Mouse (Mus musculus): Measurements from ENCODE around the gene Gm20696.
A peak's percentile ranks its signal among the peaks of the same experiment; 100 is the strongest.

The Gm20696 gene

GRCm38 (mm10) chr6:99666318-99667171 lies at the start of gene Gm20696, which contains the start of gene Eif4e3:
TSS of gene Gm20696 (minus strand) at chr6:99666797.
TSS of gene Eif4e3 (minus strand) at chr6:99666771.
- DNase-seq (ENCODE audit: low spot score): peak; percentile 33

GRCm38 (mm10) chr6:99715913-99716312 lies 49.3 kb upstream of the Gm20696 start:
- DNase-seq (ENCODE audit: low spot score): no peak

GRCm38 (mm10) chr6:99715191-99715590 lies 48.6 kb upstream of the Gm20696 start:
- DNase-seq (ENCODE audit: low spot score): no peak

- DNase-seq (ENCODE audit: low spot score): no peak
These were observed 46.7 kb upstream of the Gm20696 start for GRCm38 (mm10) chr6:99713256-99713655.

GRCm38 (mm10) chr6:99711576-99712101 lies 45.0 kb upstream of the Gm20696 start:
- DNase-seq (ENCODE audit: low spot score): no peak

GRCm38 (mm10) chr6:99700484-99700883 lies 33.9 kb upstream of the Gm20696 start:
- no peak for DNase-seq (ENCODE audit: low spot score)

- no peak for DNase-seq (ENCODE audit: low spot score)
These were observed 26.6 kb upstream of the Gm20696 start for GRCm38 (mm10) chr6:99692916-99693841.

GRCm38 (mm10) chr6:99692206-99692915 lies 25.8 kb upstream of the Gm20696 start, which contains the start of gene Gpr27:
TSS of gene Gpr27 (plus strand) at chr6:99692679.
- DNase-seq (ENCODE audit: low spot score): no peak

- DNase-seq (ENCODE audit: low spot score): no peak
These were observed 25.1 kb upstream of the Gm20696 start for GRCm38 (mm10) chr6:99691666-99692205.

- no peak for DNase-seq (ENCODE audit: low spot score)
These were observed 21.9 kb upstream of the Gm20696 start for GRCm38 (mm10) chr6:99688513-99688912.

GRCm38 (mm10) chr6:99684899-99685298 lies 18.3 kb upstream of the Gm20696 start:
- no peak for DNase-seq (ENCODE audit: low spot score)

GRCm38 (mm10) chr6:99683974-99684373 lies 17.4 kb upstream of the Gm20696 start:
- no peak for DNase-seq (ENCODE audit: low spot score)

- no peak for DNase-seq (ENCODE audit: low spot score)
These were observed 11.5 kb upstream of the Gm20696 start for GRCm38 (mm10) chr6:99678108-99678507.

GRCm38 (mm10) chr6:99677325-99677724 lies 10.7 kb upstream of the Gm20696 start:
- no peak for DNase-seq (ENCODE audit: low spot score)

- no peak for DNase-seq (ENCODE audit: low spot score)
These were observed 7.9 kb upstream of the Gm20696 start for GRCm38 (mm10) chr6:99674482-99674881.

GRCm38 (mm10) chr6:99671768-99672167 lies 5.2 kb upstream of the Gm20696 start:
- DNase-seq (ENCODE audit: low spot score): no peak

- DNase-seq (ENCODE audit: low spot score): peak; percentile 59
These were observed 4.0 kb upstream of the Gm20696 start for GRCm38 (mm10) chr6:99670481-99671119.

GRCm38 (mm10) chr6:99669481-99670325 lies 3.1 kb upstream of the Gm20696 start:
- DNase-seq (ENCODE audit: low spot score): no peak

GRCm38 (mm10) chr6:99667290-99667689 lies 693 bp upstream of the Gm20696 start:
- no peak for DNase-seq (ENCODE audit: low spot score)

Data from lung, postnatal 25 days (tissue).